Mouse (Mus musculus) heart, embryonic 13.5 days (tissue): Measurements from ENCODE around the gene Maml3. TPM values are rescaled to one million over a fixed set of nuclear protein-coding genes. Genes with fewer than 3 reads are reported as not detected.
A peak's percentile ranks its signal among the peaks of the same experiment; 100 is the strongest.

Experiments used
- ATAC-seq: fragments of 200-750 bp; cut with Nextera tagmentation; 2 replicates; pipeline ENCODE4 v1.8.0; 2017; ENCODE audit warnings: moderate TSS enrichment; ENCODE audit not compliant: insufficient number of reproducible peaks, low FRiP score, low TSS enrichment; ENCODE audit errors: extremely low read depth
- H3K27ac ChIP-seq: fragments of 300-500 bp; sonication (generic); replicated peaks from 2 replicates; pipeline ENCODE4 v1.5.1; 2015; ENCODE audit warnings: moderate library complexity, mild to moderate bottlenecking, inconsistent platforms
- H3K27me3 ChIP-seq: fragments of 300-500 bp; sonication (generic); replicated peaks from 2 replicates; pipeline ENCODE4 v1.6.1; 2015; ENCODE audit warnings: mild to moderate bottlenecking, inconsistent platforms
- H3K36me3 ChIP-seq: fragments of 300-500 bp; sonication (generic); 2 replicates; pipeline ENCODE4 v1.6.1; 2015; ENCODE audit warnings: mild to moderate bottlenecking, inconsistent platforms
- H3K4me1 ChIP-seq: fragments of 300-500 bp; sonication (generic); 2 replicates; pipeline ENCODE4 v1.6.1; 2015; ENCODE audit warnings: inconsistent platforms
- H3K4me2 ChIP-seq: fragments of 300-500 bp; sonication (generic); 2 replicates; pipeline ENCODE4 v1.6.1; 2015; ENCODE audit warnings: inconsistent platforms, mild to moderate bottlenecking, moderate library complexity
- H3K4me3 ChIP-seq: fragments of 300-500 bp; sonication (generic); 2 replicates; pipeline ENCODE4 v1.5.1; 2015; ENCODE audit warnings: moderate library complexity, mild to moderate bottlenecking, inconsistent platforms
- H3K9ac ChIP-seq: fragments of 300-500 bp; sonication (generic); 2 replicates; pipeline ENCODE4 v1.6.1; 2015; ENCODE audit warnings: inconsistent platforms, mild to moderate bottlenecking, moderate library complexity
- H3K9me3 ChIP-seq: fragments of 300-500 bp; sonication (generic); 2 replicates; pipeline ENCODE4 v1.6.1; 2016; ENCODE audit warnings: inconsistent platforms
- WGBS: fragments of 180-500 bp; shearing (Covaris S2); methylation state at CpG from one replicate; pipeline ENCODE4 v1.1.7; 2015; ENCODE audit warnings: mixed read lengths; 5-methylcytosine and 5-hydroxymethylcytosine counted together
- polyA plus RNA-seq: library from polyadenylated mRNA; unstranded; fragments of >200 nt; fragmentation: Nextera tagmentation; extraction: Ambion mirVana; gene quantifications from 2 replicates; pipeline ENCODE4 v1.2.1, GENCODE M21; 2015

Maml3 gene
- polyA plus RNA-seq, 1 experiment from 2014 or later = 2.1 TPM

GRCm38 (mm10) chr3:51881393-51881792 lies 223.5 kb downstream of the Maml3 start:
- Histone ChIP-seq H3K36me3 (no peaks in the 10 kb centered on the region), H3K4me3 (no peak overlapping the region), H3K4me1 (peaks cover 40% of the 10 kb centered on the region), H3K9ac (no peak overlapping the region), H3K4me2 (no peak overlapping the region), H3K27ac (no peak overlapping the region), H3K9me3 (no peaks in the 10 kb centered on the region), H3K27me3 (peaks cover 12% of the 10 kb centered on the region)
- WGBS = 12% methylated on average over 1 of the region's 2 CpGs
- ATAC-seq = no peak

GRCm38 (mm10) chr3:51880506-51881036 lies 224.3 kb downstream of the Maml3 start:
- Histone ChIP-seq H3K36me3 (no peaks in the 10 kb centered on the region), H3K4me1 (peaks cover 40% of the 10 kb centered on the region), H3K4me2 (no peak overlapping the region), H3K9me3 (no peaks in the 10 kb centered on the region), H3K4me3 (no peak overlapping the region), H3K27me3 (peaks cover 17% of the 10 kb centered on the region), H3K9ac (no peak overlapping the region), H3K27ac (no peak overlapping the region)
- ATAC-seq = no peak
- WGBS = 72% methylated on average over 8 of the region's 8 CpGs

GRCm38 (mm10) chr3:51879211-51879610 lies 225.7 kb downstream of the Maml3 start:
- H3K9me3 ChIP-seq = no peaks in the 10 kb centered on the region
- H3K36me3 ChIP-seq = no peaks in the 10 kb centered on the region
- ATAC-seq = no peak
- H3K4me3 ChIP-seq = no peak overlapping the region
- 77% methylated on average over 11 of the region's 11 CpGs for WGBS
- no peak overlapping the region for H3K27ac ChIP-seq
- H3K4me1 ChIP-seq = peaks cover 48% of the 10 kb centered on the region
- no peak overlapping the region for H3K9ac ChIP-seq
- peaks cover 17% of the 10 kb centered on the region for H3K27me3 ChIP-seq
- H3K4me2 ChIP-seq = no peak overlapping the region

- no peaks in the 10 kb centered on the region for H3K9me3 ChIP-seq
- no peak overlapping the region for H3K27ac ChIP-seq
- H3K27me3 ChIP-seq = peaks cover 17% of the 10 kb centered on the region
- ATAC-seq = no peak
- H3K36me3 ChIP-seq = no peaks in the 10 kb centered on the region
- H3K9ac ChIP-seq = no peak overlapping the region
- H3K4me2 ChIP-seq = no peak overlapping the region
- H3K4me1 ChIP-seq = peaks cover 54% of the 10 kb centered on the region
- WGBS = 53% methylated on average over 9 of the region's 9 CpGs
- no peak overlapping the region for H3K4me3 ChIP-seq
Measured at GRCm38 (mm10) chr3:51878577-51878976, 226.3 kb downstream of the Maml3 start.

GRCm38 (mm10) chr3:51876729-51877128 lies 228.1 kb downstream of the Maml3 start:
- ATAC-seq = no peak
- no peak overlapping the region for H3K4me2 ChIP-seq
- H3K4me1 ChIP-seq = peaks cover 45% of the 10 kb centered on the region
- H3K27ac ChIP-seq = no peak overlapping the region
- H3K27me3 ChIP-seq = peaks cover 17% of the 10 kb centered on the region
- 83% methylated on average over 9 of the region's 9 CpGs for WGBS
- H3K9me3 ChIP-seq = no peaks in the 10 kb centered on the region
- H3K36me3 ChIP-seq = no peaks in the 10 kb centered on the region
- no peak overlapping the region for H3K9ac ChIP-seq
- no peak overlapping the region for H3K4me3 ChIP-seq

GRCm38 (mm10) chr3:51875629-51876028 lies 229.2 kb downstream of the Maml3 start:
- H3K4me3 ChIP-seq = no peak overlapping the region
- no peak overlapping the region for H3K4me2 ChIP-seq
- ATAC-seq = no peak
- H3K9me3 ChIP-seq = no peaks in the 10 kb centered on the region
- H3K4me1 ChIP-seq = peaks cover 36% of the 10 kb centered on the region
- peaks cover 17% of the 10 kb centered on the region for H3K27me3 ChIP-seq
- H3K27ac ChIP-seq = no peak overlapping the region
- no peaks in the 10 kb centered on the region for H3K36me3 ChIP-seq
- no peak overlapping the region for H3K9ac ChIP-seq
- WGBS = 78% methylated on average over 4 of the region's 4 CpGs

GRCm38 (mm10) chr3:51874252-51874651 lies 230.6 kb downstream of the Maml3 start:
- Histone ChIP-seq H3K36me3 (no peaks in the 10 kb centered on the region), H3K27ac (no peak overlapping the region), H3K27me3 (peaks cover 17% of the 10 kb centered on the region), H3K4me2 (no peak overlapping the region), H3K4me3 (no peak overlapping the region), H3K4me1 (peaks cover 39% of the 10 kb centered on the region), H3K9me3 (no peaks in the 10 kb centered on the region), H3K9ac (no peak overlapping the region)
- ATAC-seq = no peak
- 47% methylated on average over 3 of the region's 3 CpGs for WGBS

- 80% methylated on average over 4 of the region's 4 CpGs for WGBS
- no peaks in the 10 kb centered on the region for H3K9me3 ChIP-seq
- H3K4me3 ChIP-seq = no peak overlapping the region
- H3K4me1 ChIP-seq = peaks cover 41% of the 10 kb centered on the region
- peaks cover 15% of the 10 kb centered on the region for H3K27me3 ChIP-seq
- no peak overlapping the region for H3K4me2 ChIP-seq
- no peaks in the 10 kb centered on the region for H3K36me3 ChIP-seq
- H3K9ac ChIP-seq = no peak overlapping the region
- no peak overlapping the region for H3K27ac ChIP-seq
- no peak for ATAC-seq
Measured at GRCm38 (mm10) chr3:51872771-51873170, 232.1 kb downstream of the Maml3 start.

- Histone ChIP-seq H3K9ac (no peak overlapping the region), H3K36me3 (no peaks in the 10 kb centered on the region), H3K27ac (no peak overlapping the region), H3K4me3 (no peak overlapping the region), H3K4me2 (no peak overlapping the region), H3K9me3 (no peaks in the 10 kb centered on the region), H3K27me3 (peaks cover 4% of the 10 kb centered on the region), H3K4me1 (peaks cover 41% of the 10 kb centered on the region)
- no peak for ATAC-seq
- 71% methylated on average over 4 of the region's 4 CpGs for WGBS
Measured at GRCm38 (mm10) chr3:51871346-51871745, 233.5 kb downstream of the Maml3 start.

GRCm38 (mm10) chr3:51869980-51870379 lies 234.9 kb downstream of the Maml3 start:
- H3K9ac ChIP-seq = no peak overlapping the region
- no peak overlapping the region for H3K4me3 ChIP-seq
- H3K36me3 ChIP-seq = no peaks in the 10 kb centered on the region
- peaks cover 43% of the 10 kb centered on the region for H3K4me1 ChIP-seq
- no peaks in the 10 kb centered on the region for H3K9me3 ChIP-seq
- WGBS = 72% methylated on average over 6 of the region's 6 CpGs
- no peak overlapping the region for H3K27ac ChIP-seq
- no peaks in the 10 kb centered on the region for H3K27me3 ChIP-seq
- no peak overlapping the region for H3K4me2 ChIP-seq
- no peak for ATAC-seq

GRCm38 (mm10) chr3:51868857-51869256 lies 236.0 kb downstream of the Maml3 start:
- H3K27ac ChIP-seq = no peak overlapping the region
- WGBS = 34% methylated on average over 5 of the region's 5 CpGs
- H3K9ac ChIP-seq = peak overlapping the region; percentile 47; the same call in 1 of the 2 replicates
- no peak for ATAC-seq
- H3K4me1 ChIP-seq = peaks cover 32% of the 10 kb centered on the region
- no peaks in the 10 kb centered on the region for H3K36me3 ChIP-seq
- H3K27me3 ChIP-seq = no peaks in the 10 kb centered on the region
- H3K9me3 ChIP-seq = no peaks in the 10 kb centered on the region
- no peak overlapping the region; the same call in 1 of the 2 replicates for H3K4me2 ChIP-seq
- H3K4me3 ChIP-seq = no peak overlapping the region

GRCm38 (mm10) chr3:51866446-51866845 lies 238.4 kb downstream of the Maml3 start:
- H3K36me3 ChIP-seq = no peaks in the 10 kb centered on the region
- no peak overlapping the region for H3K27ac ChIP-seq
- no peak overlapping the region for H3K4me2 ChIP-seq
- H3K4me1 ChIP-seq = peaks cover 31% of the 10 kb centered on the region
- H3K4me3 ChIP-seq = no peak overlapping the region
- no peak for ATAC-seq
- no peaks in the 10 kb centered on the region for H3K27me3 ChIP-seq
- no peak overlapping the region for H3K9ac ChIP-seq
- WGBS = 79% methylated on average over 5 of the region's 5 CpGs
- no peaks in the 10 kb centered on the region for H3K9me3 ChIP-seq
